Mouse (Mus musculus) frontal cortex, postnatal 10 days (tissue): ENCODE results near the gene Il5ra.

ENCODE experiments used
- DNase-seq, 2 experiments: peaks; one replicate each; pipeline ENCODE4 v3.0.0; 2022; ENCODE audit warnings: low spot score in 2 of 2, mixed read lengths in 1 of 2

Il5ra gene

GRCm38 (mm10) chr6:106748887-106749388, at the start of gene Il5ra:
Gene Il5ra, minus strand, starts transcription at chr6:106749037.
- no peak for DNase-seq

DNA sequence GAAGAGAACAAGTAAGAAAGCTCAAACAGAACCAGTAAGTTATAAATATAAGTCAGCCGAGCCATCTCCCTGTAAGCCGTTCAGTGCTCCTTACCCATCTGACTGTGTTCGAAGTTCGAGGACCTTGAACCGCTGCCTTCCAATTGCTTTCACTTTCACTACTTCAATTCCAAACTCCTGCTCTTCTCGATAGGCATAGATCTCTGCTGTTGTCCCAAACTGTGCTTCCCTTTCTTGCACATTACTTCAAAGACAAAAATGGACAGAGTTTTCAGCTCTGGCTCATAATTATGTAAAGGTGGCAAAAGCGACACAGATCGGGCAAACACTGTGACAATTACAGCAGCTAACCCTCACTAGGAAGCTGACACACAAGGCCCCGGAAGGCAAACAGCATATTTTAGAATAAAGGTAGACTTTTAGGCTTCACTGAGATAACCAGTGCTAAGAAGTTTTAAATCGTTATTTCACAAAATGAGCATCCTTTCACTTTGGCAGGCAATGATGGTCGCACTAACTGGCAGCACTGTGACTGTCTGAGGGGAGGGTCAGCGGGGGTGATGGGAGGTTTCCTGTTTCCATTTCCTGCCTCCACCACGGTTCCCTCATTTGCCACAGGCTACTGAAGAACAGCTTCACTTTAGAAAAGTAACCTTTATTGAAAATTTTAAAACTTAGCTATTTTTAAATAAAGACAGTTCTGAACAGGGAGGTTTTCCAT, 45.4 kb upstream of the Il5ra start:
- DNase-seq, result no peak

DNA sequence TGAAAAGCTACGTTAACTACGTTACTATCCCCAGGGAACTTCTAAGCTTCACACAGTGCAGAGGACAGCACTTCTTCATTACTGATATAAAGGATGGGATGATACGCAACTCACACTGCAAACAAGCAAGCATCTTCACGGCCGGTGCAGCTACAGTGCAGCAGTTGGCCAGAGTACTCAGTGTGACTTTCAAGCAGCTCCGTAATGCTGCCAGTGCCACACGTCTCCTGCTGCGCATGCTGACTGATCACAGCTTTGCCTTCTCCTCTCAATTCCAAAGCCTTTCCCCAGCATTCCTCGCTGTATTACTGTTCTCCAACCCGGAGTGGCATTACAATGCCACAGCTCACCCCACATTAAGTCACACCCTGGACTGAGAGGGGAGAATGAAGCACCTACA, 44.8 kb upstream of the Il5ra start:
- DNase-seq, result no peak

GRCm38 (mm10) chr6:106793088-106793487, 44.3 kb upstream of the Il5ra start:
- no peak for DNase-seq

DNA sequence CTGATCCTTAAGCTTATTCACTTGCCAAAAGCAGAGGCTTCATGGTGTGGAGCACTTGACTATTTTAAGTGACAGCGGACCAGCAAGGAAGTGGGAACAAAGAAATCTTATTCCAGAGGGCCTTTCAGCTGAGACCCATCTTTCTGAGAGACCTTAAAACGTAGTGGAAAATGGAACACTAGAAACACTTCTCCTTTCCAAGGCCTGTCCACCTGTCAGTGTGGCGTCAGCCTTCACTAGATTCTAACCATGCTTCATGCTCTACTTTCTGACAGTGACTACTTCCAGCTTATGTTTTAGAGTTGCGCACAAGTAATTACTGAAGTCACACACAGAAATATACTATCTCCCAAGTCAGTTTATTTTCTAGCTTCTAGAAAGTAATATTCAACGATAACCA, 43.6 kb upstream of the Il5ra start:
- DNase-seq, result no peak

DNA sequence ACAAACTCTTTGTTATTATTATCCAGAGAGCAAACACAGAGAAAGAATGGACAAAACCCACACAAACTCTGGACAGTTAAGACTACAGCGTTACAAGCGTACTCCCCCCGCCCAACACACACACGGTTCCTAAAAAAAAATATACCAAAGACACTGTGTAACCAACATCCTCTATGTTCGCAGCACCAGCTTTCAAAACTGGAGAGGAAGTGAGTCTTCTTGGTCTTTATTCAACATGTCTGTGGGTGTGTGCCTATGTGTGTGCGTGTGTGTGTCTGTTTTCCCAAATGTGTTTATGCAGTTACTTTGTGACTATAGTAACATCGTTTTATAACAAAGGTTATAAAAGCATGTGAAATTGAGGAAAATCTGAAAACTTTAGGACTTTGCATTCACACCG, 42.6 kb upstream of the Il5ra start:
- no peak for DNase-seq

- no peak for DNase-seq
Measured at GRCm38 (mm10) chr6:106787138-106787537, 38.3 kb upstream of the Il5ra start.

DNA sequence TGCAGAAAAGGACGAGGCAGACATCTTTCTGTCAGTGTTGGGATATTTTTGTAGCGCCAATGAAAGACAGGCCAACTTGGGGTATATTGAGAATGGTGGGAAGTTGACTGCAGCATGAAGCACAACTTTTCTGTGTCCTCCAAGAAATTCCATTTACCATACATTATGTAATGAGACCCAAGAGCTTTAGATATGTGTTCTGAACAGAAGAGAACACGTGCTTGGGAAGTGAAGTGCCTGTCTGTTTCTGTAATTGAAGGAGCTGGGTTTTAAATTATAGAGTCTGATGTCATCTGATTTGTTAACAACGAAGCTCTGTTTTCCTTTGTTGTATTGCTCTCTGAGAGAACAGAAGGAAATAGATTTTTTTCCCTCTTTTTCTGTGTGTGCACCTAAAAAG, 21.2 kb upstream of the Il5ra start:
- no peak for DNase-seq

- DNase-seq, result no peak
Measured at GRCm38 (mm10) chr6:106769290-106769866, 20.5 kb upstream of the Il5ra start.

- peak; percentile 96 to 97 for DNase-seq
Measured at GRCm38 (mm10) chr6:106768640-106769289, 19.9 kb upstream of the Il5ra start, which contains the start of gene Trnt1. Gene Trnt1, plus strand, starts transcription at chr6:106769120.

DNA sequence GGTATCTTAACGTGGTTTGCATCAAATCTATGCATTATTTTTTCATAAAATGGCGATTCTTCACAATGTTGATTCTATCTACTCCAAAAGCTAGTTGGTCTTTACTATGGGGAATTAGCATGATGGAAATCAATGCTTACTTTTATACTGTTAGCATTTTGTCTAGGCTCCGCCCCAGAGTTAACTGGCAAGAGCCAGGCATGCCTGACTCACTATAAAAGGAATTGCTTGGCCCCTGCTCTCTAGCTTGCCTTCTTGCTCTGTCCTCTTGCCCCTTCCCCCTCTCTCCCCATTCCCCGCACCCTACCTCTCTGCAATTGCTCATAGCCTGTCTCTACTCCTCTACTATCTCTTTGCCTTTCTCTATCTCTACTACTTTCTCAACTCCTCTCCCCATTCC, 17.9 kb upstream of the Il5ra start:
- no peak for DNase-seq

- DNase-seq, result no peak
Measured at GRCm38 (mm10) chr6:106765892-106766291, 17.1 kb upstream of the Il5ra start.

DNA sequence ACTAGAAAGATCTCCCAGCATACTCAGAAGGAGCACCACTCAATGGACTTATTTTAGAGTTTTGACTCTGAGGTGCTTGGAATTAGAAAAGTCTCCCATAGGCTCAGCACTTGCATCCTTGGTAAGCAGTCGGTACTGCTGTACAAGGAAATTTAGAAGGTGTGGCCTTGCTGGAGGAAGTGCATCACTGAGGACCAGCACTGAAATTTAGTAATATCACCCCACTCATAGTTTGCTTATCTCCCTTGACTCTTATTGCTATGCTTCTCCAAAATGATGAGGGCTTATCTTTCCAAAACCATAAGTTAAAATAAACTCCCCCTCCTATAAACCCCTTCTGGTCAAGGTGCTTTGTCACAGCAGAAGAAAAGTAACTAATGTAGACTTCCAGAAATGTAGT, 12.6 kb upstream of the Il5ra start:
- no peak for DNase-seq

DNA sequence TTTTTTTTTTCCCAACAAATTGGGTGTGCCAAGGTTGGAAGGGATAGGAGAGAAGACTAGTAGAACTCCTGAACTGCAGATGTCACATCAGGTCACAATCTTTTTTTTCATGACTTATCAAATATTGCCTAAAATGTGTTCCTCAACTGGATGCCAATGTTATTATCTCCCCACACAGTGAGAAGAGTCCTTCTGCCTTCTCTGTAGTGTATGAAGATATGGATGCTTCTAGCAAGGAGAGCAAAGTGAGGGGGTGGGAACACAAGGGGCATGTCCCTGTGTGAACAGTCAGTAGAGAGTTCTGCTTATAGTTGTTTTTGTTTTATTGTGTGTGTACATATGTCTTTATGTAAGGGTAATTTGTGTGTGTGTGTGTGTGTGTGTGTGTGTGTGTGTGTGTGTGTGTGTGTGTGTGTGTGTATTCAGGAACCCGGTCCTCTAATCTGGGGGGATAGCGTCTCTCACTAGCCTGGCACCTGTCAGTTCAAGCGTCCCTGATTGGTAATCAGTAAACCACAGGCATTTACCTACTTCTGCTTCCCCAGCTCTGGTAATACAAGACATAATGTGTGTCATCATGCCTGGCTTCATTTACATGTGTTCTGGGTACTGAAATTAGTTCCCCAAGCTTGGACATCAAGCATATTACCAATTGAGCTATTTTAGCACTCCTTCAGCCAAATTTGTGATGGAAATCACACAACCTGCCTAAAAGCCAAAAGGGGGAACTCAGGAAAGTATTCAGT, 11.8 kb upstream of the Il5ra start:
- DNase-seq, result no peak

DNA sequence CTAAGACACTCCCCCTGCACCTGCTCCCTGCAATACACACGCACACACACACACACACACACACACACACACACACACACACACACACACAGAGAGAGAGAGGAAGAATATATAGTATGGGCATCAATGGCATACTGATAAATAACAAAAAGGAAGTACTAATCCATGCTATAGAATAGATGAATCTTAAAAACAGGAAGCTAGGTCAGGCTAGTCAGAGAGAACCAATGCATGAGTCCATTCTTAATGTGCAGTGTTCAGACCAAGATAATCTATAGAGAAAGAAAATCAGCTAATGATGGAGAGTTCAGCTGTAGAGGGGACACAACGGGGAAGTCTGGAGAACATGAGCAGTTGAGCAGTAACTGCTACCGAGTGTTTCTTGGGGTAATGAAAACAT, 9.5 kb upstream of the Il5ra start:
- DNase-seq, result no peak

DNA sequence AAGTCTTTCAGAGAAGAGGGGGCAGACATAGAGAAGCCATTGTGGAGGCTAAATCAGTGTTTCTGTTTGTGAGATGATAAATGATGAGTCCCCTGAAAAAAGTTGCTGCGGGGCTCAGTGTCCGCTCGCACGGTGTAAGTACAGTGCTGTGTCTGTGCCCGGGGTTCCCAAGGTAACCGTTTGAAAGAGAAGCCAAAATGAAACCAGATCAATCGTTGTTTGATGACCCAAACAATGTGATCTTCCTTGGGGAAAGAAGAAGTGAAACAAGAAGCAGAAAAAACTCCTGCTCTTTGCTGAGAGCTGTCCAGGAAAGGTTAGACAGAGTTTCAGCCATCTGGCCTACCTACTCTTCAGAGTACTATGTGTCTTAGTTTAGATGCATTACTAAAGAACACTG, 1.5 kb upstream of the Il5ra start:
- DNase-seq, result no peak

- DNase-seq, result no peak
Measured at GRCm38 (mm10) chr6:106747804-106748203, 1.0 kb downstream of the Il5ra start.

DNA sequence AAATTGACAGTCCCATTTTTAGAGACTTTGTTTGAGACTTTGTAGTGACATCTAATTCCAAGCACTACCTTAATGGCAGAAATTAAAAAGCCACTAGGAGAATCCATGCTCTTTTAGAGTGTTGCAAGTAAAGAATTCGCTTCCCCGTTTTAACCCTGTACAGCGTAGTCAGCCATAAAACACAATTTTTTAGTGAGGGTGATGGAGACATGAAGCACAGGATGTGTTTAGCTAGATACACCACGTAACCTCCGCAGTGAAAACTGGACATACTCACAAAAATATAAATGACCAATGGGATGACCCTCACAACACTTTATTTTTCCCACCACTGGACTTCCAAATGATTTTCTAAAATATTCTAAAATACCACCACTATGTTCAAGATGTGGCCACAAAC, 1.6 kb downstream of the Il5ra start:
- no peak for DNase-seq

GRCm38 (mm10) chr6:106745673-106746394, 3.0 kb downstream of the Il5ra start:
- no peak for DNase-seq

- DNase-seq, result no peak
Measured at GRCm38 (mm10) chr6:106743556-106744233, 5.1 kb downstream of the Il5ra start.

GRCm38 (mm10) chr6:106740244-106740825, 8.5 kb downstream of the Il5ra start:
- no peak for DNase-seq
